Mouse (Mus musculus): ENCODE data around the gene Tars2. TPM values are rescaled to one million over a fixed set of nuclear protein-coding genes. Genes with fewer than 3 reads are reported as not detected.

The Tars2 gene
- total and polyA plus RNA-seq, 3 experiments: 141 to 237 TPM; not detected in 1

DNA sequence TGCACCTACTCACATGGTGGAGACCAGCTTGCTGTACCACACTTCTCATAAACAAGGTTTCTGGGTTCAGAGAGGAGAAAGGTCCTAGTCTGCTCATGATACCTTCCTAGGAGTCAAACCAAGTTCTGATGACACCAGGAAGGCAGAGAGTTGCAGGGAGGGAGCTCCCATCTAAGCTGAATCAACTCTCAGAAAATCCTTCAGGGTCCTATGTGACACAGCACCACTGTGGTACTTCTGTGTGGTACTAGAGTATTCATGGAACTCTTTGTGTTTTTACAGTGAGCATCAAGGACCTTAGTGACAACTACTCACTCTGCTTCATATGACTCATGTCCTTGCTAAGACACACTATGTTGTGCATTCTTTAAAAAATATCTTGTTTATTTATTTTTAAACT lies 650 bp upstream of the Tars2 start:
- no peaks in the 10 kb centered on the region for H3K9me3 ChIP-seq (replicated peaks; ENCODE audit: insufficient read depth, low read length)
- H3K36me3 ChIP-seq (ENCODE audit: control insufficient read depth in 1 of 2, insufficient read depth in 2 of 2, low read length in 2 of 2): peaks cover 0 to 5% of the 10 kb centered on the region in 2 experiments; a peak in 3 of 4 replicates
- H3K9ac ChIP-seq (ENCODE audit: control insufficient read depth, low read depth, low read length, poor library complexity, severe bottlenecking): no peak overlapping the region
- no peak overlapping the region for H3K4me3 ChIP-seq (ENCODE audit: control insufficient read depth in 1 of 2, insufficient read depth in 1 of 2, low read depth in 2 of 2, low read length in 2 of 2)
- no peaks in the 10 kb centered on the region; a peak in 1 of 4 replicates for H3K4me1 ChIP-seq (ENCODE audit: control insufficient read depth in 1 of 2, insufficient read depth in 2 of 2, low read length in 2 of 2)
- TF ChIP-seq RAD21 (IDR thresholded peaks at IDR 0.05; ENCODE audit: low read depth, low read length): no peak
- no peak for TF ChIP-seq SIN3A (IDR thresholded peaks at IDR 0.05; ENCODE audit: low read length)
- TF ChIP-seq ETS1 (IDR thresholded peaks at IDR 0.05; ENCODE audit: low read depth, low read length): no peak
- no peak for TF ChIP-seq JUND (IDR thresholded peaks at IDR 0.05; ENCODE audit: low read depth, low read length)
- no peak for TF ChIP-seq ZKSCAN1 (IDR thresholded peaks at IDR 0.05; ENCODE audit: low read depth, low read length)
- no peak for TF ChIP-seq NRF1 (IDR thresholded peaks at IDR 0.05; ENCODE audit: insufficient read depth, low read depth, low read length, poor library complexity, severe bottlenecking)
- TF ChIP-seq MXI1 (IDR thresholded peaks at IDR 0.05; ENCODE audit: low read depth, low read length): no peak
- TF ChIP-seq MAX (IDR thresholded peaks at IDR 0.05; ENCODE audit: low read length): no peak
- no peak for TF ChIP-seq BHLHE40 (IDR thresholded peaks at IDR 0.05; ENCODE audit: borderline replicate concordance, low read depth, low read length)
- no peak for TF ChIP-seq ZMIZ1 (IDR thresholded peaks at IDR 0.05; ENCODE audit: low read depth, low read length)
- TF ChIP-seq EP300 (IDR thresholded peaks at IDR 0.05; ENCODE audit: low read depth in 1 of 2, low read length in 2 of 2): no peak
- no peak for TF ChIP-seq UBTF (IDR thresholded peaks at IDR 0.05; ENCODE audit: borderline replicate concordance, insufficient read depth, low read depth, low read length)
- no peak for TF ChIP-seq KAT2A (conservative IDR thresholded peaks at IDR 0.05; ENCODE audit: low read depth, low read length)
- TF ChIP-seq USF2 (IDR thresholded peaks at IDR 0.05; ENCODE audit: borderline replicate concordance in 1 of 2, insufficient read depth in 1 of 2, low read depth in 1 of 2, low read length in 2 of 2): no peak
- no peak for TF ChIP-seq GATA1 (IDR thresholded peaks at IDR 0.05; ENCODE audit: low read depth, low read length)
- TF ChIP-seq CHD2 (IDR thresholded peaks at IDR 0.05; ENCODE audit: low read length): no peak
- TF ChIP-seq HCFC1 (IDR thresholded peaks at IDR 0.05; ENCODE audit: low read depth, low read length): no peak
- no peaks in the 10 kb centered on the region for H3K79me2 ChIP-seq (ENCODE audit: control insufficient read depth, insufficient read depth, low read length, poor library complexity)
- H3K27ac ChIP-seq (ENCODE audit: control insufficient read depth, low read depth, low read length): no peak overlapping the region
- no peaks in the 10 kb centered on the region for H3K27me3 ChIP-seq (ENCODE audit: control insufficient read depth in 1 of 2, insufficient read depth in 2 of 2, low read length in 2 of 2)
- no peak for DNase-seq (ENCODE audit: low read depth, low spot score)

DNA sequence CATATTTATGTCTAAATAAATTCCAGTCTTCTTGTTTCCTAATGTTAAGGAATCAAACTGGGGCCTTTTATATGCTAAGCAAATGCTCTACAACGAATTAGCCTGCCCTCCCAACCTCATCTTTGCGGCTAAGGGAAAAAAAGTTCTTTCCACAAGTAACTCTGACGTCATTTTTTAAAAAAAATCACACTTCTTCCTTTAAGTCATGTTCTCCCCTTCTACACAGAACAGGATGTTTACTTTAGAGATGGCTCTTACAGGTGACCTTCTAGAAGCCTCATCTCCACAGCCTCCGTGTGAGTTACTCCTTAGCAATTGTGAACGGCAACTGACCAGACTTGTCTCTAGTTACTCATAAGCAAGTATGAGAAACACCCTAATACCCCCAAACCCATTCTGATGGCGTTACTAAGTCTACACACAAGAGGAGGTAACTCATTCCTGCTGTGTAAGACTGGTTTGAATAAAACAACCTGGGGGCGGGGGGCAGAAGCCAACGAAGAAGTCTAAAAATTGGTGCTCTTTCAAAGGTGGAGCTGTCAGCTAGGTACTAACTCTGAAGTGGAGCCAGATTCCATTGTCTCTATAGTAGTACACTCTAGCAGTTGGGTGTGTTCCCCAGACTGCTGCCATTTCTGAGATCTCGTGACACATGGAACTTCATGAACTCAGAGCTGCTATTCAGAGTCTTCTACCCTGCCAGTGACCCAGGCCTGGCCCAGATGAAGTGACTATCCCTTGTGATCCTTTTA lies 1.4 kb downstream of the Tars2 start:
- no peak overlapping the region for H3K27ac ChIP-seq (ENCODE audit: control insufficient read depth, low read depth, low read length)
- H3K9ac ChIP-seq (ENCODE audit: control insufficient read depth, low read depth, low read length, poor library complexity, severe bottlenecking): no peak overlapping the region
- TF ChIP-seq GATA1 (IDR thresholded peaks at IDR 0.05; ENCODE audit: low read depth, low read length): no peak
- TF ChIP-seq POLR2AphosphoS2 (IDR thresholded peaks at IDR 0.05; ENCODE audit: low read length): peak; percentile 72
- no peak for TF ChIP-seq MEF2A (IDR thresholded peaks at IDR 0.05; ENCODE audit: extremely low read depth, insufficient replicate concordance, low read depth, low read length, poor library complexity, severe bottlenecking)
- no peak for TF ChIP-seq TCF12 (IDR thresholded peaks at IDR 0.05; ENCODE audit: low read depth, low read length)
- TF ChIP-seq MYC (IDR thresholded peaks at IDR 0.05; ENCODE audit: low read depth, low read length): no peak
- TF ChIP-seq NRF1 (IDR thresholded peaks at IDR 0.05; ENCODE audit: insufficient read depth, low read depth, low read length, poor library complexity, severe bottlenecking): no peak
- TF ChIP-seq POLR2A (IDR thresholded peaks at IDR 0.05; ENCODE audit: control insufficient read depth in 1 of 2, insufficient read depth in 1 of 2, low read depth in 1 of 2, low read length in 2 of 2, poor library complexity in 1 of 2): no peak
- TF ChIP-seq SIN3A (IDR thresholded peaks at IDR 0.05; ENCODE audit: low read length): no peak
- TF ChIP-seq ZNF384 (IDR thresholded peaks at IDR 0.05; ENCODE audit: low read depth, low read length): peak; percentile 54
- no peak for TF ChIP-seq ZKSCAN1 (IDR thresholded peaks at IDR 0.05; ENCODE audit: low read depth, low read length)
- no peak for TF ChIP-seq RCOR1 (IDR thresholded peaks at IDR 0.05; ENCODE audit: low read depth, low read length)
- TF ChIP-seq MAFK (IDR thresholded peaks at IDR 0.05; ENCODE audit: borderline replicate concordance, low read depth, low read length): no peak
- TF ChIP-seq ELF1 (IDR thresholded peaks at IDR 0.05; ENCODE audit: low read depth, low read length): no peak
- no peaks in the 10 kb centered on the region for H3K9me3 ChIP-seq (replicated peaks; ENCODE audit: insufficient read depth, low read length)
- H3K79me2 ChIP-seq (ENCODE audit: control insufficient read depth, insufficient read depth, low read length, poor library complexity): peaks cover 10% of the 10 kb centered on the region
- no peak overlapping the region for H3K4me3 ChIP-seq (ENCODE audit: control insufficient read depth in 1 of 2, insufficient read depth in 1 of 2, low read depth in 2 of 2, low read length in 2 of 2)
- H3K36me3 ChIP-seq (ENCODE audit: control insufficient read depth in 1 of 2, insufficient read depth in 2 of 2, low read length in 2 of 2): peaks cover 0 to 7% of the 10 kb centered on the region in 2 experiments; a peak in 2 of 4 replicates
- no peaks in the 10 kb centered on the region for H3K27me3 ChIP-seq (ENCODE audit: control insufficient read depth in 1 of 2, insufficient read depth in 2 of 2, low read length in 2 of 2)
- H3K4me1 ChIP-seq (ENCODE audit: control insufficient read depth in 1 of 2, insufficient read depth in 2 of 2, low read length in 2 of 2): peaks cover 0 to 5% of the 10 kb centered on the region in 2 experiments; a peak in 3 of 4 replicates
- no peak for DNase-seq (ENCODE audit: low read depth, low spot score)
